Mouse (Mus musculus): ENCODE results near the gene Phldb3.

The Phldb3 gene

GRCm38 (mm10) chr7:24610144-24610878 lies at the start of gene Phldb3:
Gene Phldb3, plus strand, starts transcription at chr7:24610763.
- DNase-seq (ENCODE audit: low spot score), result no peak

GRCm38 (mm10) chr7:24561450-24561849 lies 49.1 kb upstream of the Phldb3 start:
- DNase-seq (ENCODE audit: low spot score), result no peak

GRCm38 (mm10) chr7:24563191-24563836 lies 47.2 kb upstream of the Phldb3 start:
- DNase-seq (ENCODE audit: low spot score), result no peak

GRCm38 (mm10) chr7:24563837-24564206 lies 46.7 kb upstream of the Phldb3 start:
- DNase-seq (ENCODE audit: low spot score), result no peak

GRCm38 (mm10) chr7:24564607-24565265 lies 45.8 kb upstream of the Phldb3 start:
- no peak for DNase-seq (ENCODE audit: low spot score)

GRCm38 (mm10) chr7:24565627-24566026 lies 44.9 kb upstream of the Phldb3 start:
- DNase-seq (ENCODE audit: low spot score), result no peak

GRCm38 (mm10) chr7:24566206-24566605 lies 44.4 kb upstream of the Phldb3 start:
- DNase-seq (ENCODE audit: low spot score), result no peak

GRCm38 (mm10) chr7:24568512-24568911 lies 42.1 kb upstream of the Phldb3 start:
- DNase-seq (ENCODE audit: low spot score), result no peak

GRCm38 (mm10) chr7:24571071-24571470 lies 39.5 kb upstream of the Phldb3 start:
- DNase-seq (ENCODE audit: low spot score), result no peak

GRCm38 (mm10) chr7:24572455-24572854 lies 38.1 kb upstream of the Phldb3 start:
- no peak for DNase-seq (ENCODE audit: low spot score)

- DNase-seq (ENCODE audit: low spot score), result no peak
Measured at GRCm38 (mm10) chr7:24574224-24574796, 36.3 kb upstream of the Phldb3 start.

- DNase-seq (ENCODE audit: low spot score), result no peak
Measured at GRCm38 (mm10) chr7:24577811-24578210, 32.8 kb upstream of the Phldb3 start.

GRCm38 (mm10) chr7:24584876-24585275 lies 25.7 kb upstream of the Phldb3 start:
- DNase-seq (ENCODE audit: low spot score), result no peak

- no peak for DNase-seq (ENCODE audit: low spot score)
Measured at GRCm38 (mm10) chr7:24585995-24586394, 24.6 kb upstream of the Phldb3 start.

GRCm38 (mm10) chr7:24586828-24587227 lies 23.7 kb upstream of the Phldb3 start:
- DNase-seq (ENCODE audit: low spot score), result no peak

- no peak for DNase-seq (ENCODE audit: low spot score)
Measured at GRCm38 (mm10) chr7:24587330-24588105, 23.0 kb upstream of the Phldb3 start, which contains the start of the genes Ethe1 and Zfp575. Gene Ethe1, plus strand, starts transcription at chr7:24587543. Gene Zfp575, minus strand, starts transcription at chr7:24587641.

GRCm38 (mm10) chr7:24588336-24588735 lies 22.2 kb upstream of the Phldb3 start:
- DNase-seq (ENCODE audit: low spot score), result no peak

GRCm38 (mm10) chr7:24591735-24592134 lies 18.8 kb upstream of the Phldb3 start:
- no peak for DNase-seq (ENCODE audit: low spot score)

GRCm38 (mm10) chr7:24592163-24592562 lies 18.4 kb upstream of the Phldb3 start:
- no peak for DNase-seq (ENCODE audit: low spot score)

- no peak for DNase-seq (ENCODE audit: low spot score)
Measured at GRCm38 (mm10) chr7:24592781-24593180, 17.8 kb upstream of the Phldb3 start.

- DNase-seq (ENCODE audit: low spot score), result no peak
Measured at GRCm38 (mm10) chr7:24593621-24594308, 16.8 kb upstream of the Phldb3 start.

All from layer of hippocampus, adult 9-10 months (tissue).